ENCODE assay signal across 31 mouse cellular contexts in the genomic region with DNA sequence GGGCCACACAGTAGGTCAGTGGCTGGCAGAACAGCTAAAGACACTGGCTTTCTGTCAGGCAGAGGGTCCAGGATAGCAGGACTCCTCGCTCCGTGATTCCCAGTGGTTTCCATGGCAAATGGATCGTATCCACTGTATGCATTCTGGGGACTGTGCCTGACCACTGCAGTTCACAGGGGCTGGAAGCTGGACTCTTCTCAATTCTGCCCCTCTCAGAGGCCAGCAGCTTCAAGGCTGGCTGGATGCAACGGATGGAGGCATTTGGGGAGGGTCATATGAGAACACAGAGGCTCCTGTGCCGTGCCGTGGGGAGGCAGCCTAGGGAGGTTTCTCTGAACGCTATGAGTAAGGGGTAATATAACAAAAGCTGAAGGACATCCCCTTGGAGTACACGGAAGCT. TPM values are rescaled to one million over a fixed set of nuclear protein-coding genes. Genes with fewer than 3 reads are reported as not detected.
DNase-seq lines count a peak whose midpoint lies in the region; ATAC-seq and TF ChIP-seq lines count a peak whose summit lies in the region.
"Had no signal": no experiment of that assay in that cellular context is flagged by ENCODE, and none has a peak within 500 bp of the region (broad histone marks: within the 10 kb centered on the region; RNA-seq: fewer than 3 reads in every experiment).

No protein-coding gene starts in this region.

- H3K9me3 ChIP-seq in hindbrain, embryonic 10.5 days: no peaks in the 10 kb centered on the region
- no peaks in the 10 kb centered on the region for H3K9me3 ChIP-seq in hindbrain, embryonic 14.5 days (ENCODE audit: control insufficient read depth, low read length)
- H3K9me3 ChIP-seq in kidney, postnatal 0 days (replicated peaks; ENCODE audit: low read length): no peaks in the 10 kb centered on the region
- H3K9me3 ChIP-seq in hindbrain, embryonic 16.5 days (ENCODE audit: control insufficient read depth, low read length): no peaks in the 10 kb centered on the region
- no peaks in the 10 kb centered on the region for H3K9me3 ChIP-seq in neural tube, embryonic 14.5 days (ENCODE audit: control insufficient read depth, low read length)
- H3K9me3 ChIP-seq: embryonic facial prominence, embryonic 12.5 days; forebrain, embryonic 13.5 days; G1E; limb, embryonic 10.5 days; liver, embryonic 15.5 days; lung, embryonic 15.5 days; megakaryocyte, embryonic 14.5 days; neural tube, embryonic 12.5 days had no signal

- no peak for DNase-seq in hindbrain, embryonic 10.5 days (ENCODE audit: low spot score)
- no peak for DNase-seq in hindbrain, embryonic 14.5 days (ENCODE audit: low spot score)
- peak; percentile 65 for DNase-seq in kidney, postnatal 0 days (ENCODE audit: low spot score)
- DNase-seq in kidney, postnatal 14 days: no peak
- DNase-seq in left cerebral cortex, postnatal 14 days (ENCODE audit: low spot score in 2 of 2): no peak
- DNase-seq: B cell, adult 2 months; cerebellum, adult 11-12 months; cerebellum, postnatal 10 days; gastrocnemius, postnatal 25 days; heart, adult 2 months; liver; lung, postnatal 36 days; right cerebral cortex, adult 18-20 months; right cerebral cortex, postnatal 4 days; thymus, postnatal 14 days had no signal

- H3K4me3 ChIP-seq in hindbrain, embryonic 10.5 days: no peak overlapping the region
- H3K4me3 ChIP-seq in hindbrain, embryonic 14.5 days (replicated peaks; ENCODE audit: low read length): no peak overlapping the region
- H3K4me3 ChIP-seq in kidney, postnatal 0 days (replicated peaks; ENCODE audit: low read depth, low read length): no peak overlapping the region
- no peak overlapping the region for H3K4me3 ChIP-seq in hindbrain, embryonic 16.5 days (ENCODE audit: low read length)
- no peak overlapping the region for H3K4me3 ChIP-seq in neural tube, embryonic 14.5 days (ENCODE audit: low read depth, low read length)
- H3K4me3 ChIP-seq: embryonic facial prominence, embryonic 12.5 days; forebrain, embryonic 13.5 days; heart, adult 2 months; left cerebral cortex, adult 2 months; limb, embryonic 10.5 days; liver, embryonic 15.5 days; lung, embryonic 15.5 days; neural tube, embryonic 12.5 days had no signal

- peaks cover 63% of the 10 kb centered on the region for H3K4me1 ChIP-seq in hindbrain, embryonic 10.5 days (replicated peaks)
- peaks cover 6% of the 10 kb centered on the region; the same call in 1 of the 2 replicates for H3K4me1 ChIP-seq in hindbrain, embryonic 14.5 days (replicated peaks; ENCODE audit: control insufficient read depth, insufficient read depth, low read length)
- H3K4me1 ChIP-seq in kidney, postnatal 0 days (replicated peaks; ENCODE audit: insufficient read depth, low read length): no peaks in the 10 kb centered on the region
- peaks cover 11% of the 10 kb centered on the region for H3K4me1 ChIP-seq in hindbrain, embryonic 16.5 days (ENCODE audit: control insufficient read depth, insufficient read depth, low read depth, low read length)
- H3K4me1 ChIP-seq in neural tube, embryonic 14.5 days (ENCODE audit: control insufficient read depth, insufficient read depth, low read length): no peaks in the 10 kb centered on the region
- H3K4me1 ChIP-seq: embryonic facial prominence, embryonic 12.5 days; lung, embryonic 15.5 days had no signal

- ATAC-seq in hindbrain, embryonic 14.5 days (ENCODE audit: low FRiP score): no peak; the same call in 1 of the 2 replicates
- ATAC-seq in kidney, postnatal 0 days (replicated peaks; ENCODE audit: low FRiP score, low read depth): no peak; the same call in 1 of the 2 replicates
- ATAC-seq in hindbrain, embryonic 16.5 days: peak; percentile 58; the same call in 1 of the 2 replicates
- peak; percentile 50; the same call in 1 of the 2 replicates for ATAC-seq in neural tube, embryonic 14.5 days (ENCODE audit: low read depth)
- ATAC-seq: forebrain, embryonic 13.5 days; inflammation-experienced regulatory T-cells, adult 6 months; Patski had no signal

- TF ChIP-seq CTCF in kidney, postnatal 0 days (IDR thresholded peaks at IDR 0.05; ENCODE audit: low read depth): no peak

- H3K27ac ChIP-seq in hindbrain, embryonic 10.5 days: 0 out of 2 replicates have a peak overlapping the region, but pooled peaks have one; percentile 60
- no peak overlapping the region for H3K27ac ChIP-seq in hindbrain, embryonic 14.5 days
- peak overlapping the region; percentile 64; the same call in 1 of the 2 replicates for H3K27ac ChIP-seq in kidney, postnatal 0 days
- H3K27ac ChIP-seq in hindbrain, embryonic 16.5 days (ENCODE audit: low read depth, low read length): no peak overlapping the region; the same call in 1 of the 2 replicates
- no peak overlapping the region for H3K27ac ChIP-seq in neural tube, embryonic 14.5 days (ENCODE audit: low read depth, low read length)
- H3K27ac ChIP-seq: embryonic facial prominence, embryonic 12.5 days; forebrain, embryonic 13.5 days; heart, adult 2 months; left cerebral cortex, adult 2 months; limb, embryonic 10.5 days; liver, embryonic 15.5 days; lung, embryonic 15.5 days; neural tube, embryonic 12.5 days had no signal

- intact Hi-C loops in left cerebral cortex, postnatal 14 days (cut with DNase I): no loop called here

- H3K27me3 ChIP-seq in hindbrain, embryonic 10.5 days (ENCODE audit: insufficient read depth, poor library complexity, severe bottlenecking): peaks cover 19% of the 10 kb centered on the region
- no peaks in the 10 kb centered on the region for H3K27me3 ChIP-seq in hindbrain, embryonic 14.5 days (ENCODE audit: control insufficient read depth, insufficient read depth, low read length)
- H3K27me3 ChIP-seq in kidney, postnatal 0 days (ENCODE audit: insufficient read depth, low read length): no peaks in the 10 kb centered on the region
- H3K27me3 ChIP-seq in hindbrain, embryonic 16.5 days (replicated peaks; ENCODE audit: control insufficient read depth, insufficient read depth, low read length): no peaks in the 10 kb centered on the region
- no peaks in the 10 kb centered on the region for H3K27me3 ChIP-seq in neural tube, embryonic 14.5 days (ENCODE audit: control insufficient read depth, insufficient read depth, low read length)
- H3K27me3 ChIP-seq: embryonic facial prominence, embryonic 12.5 days; liver, embryonic 15.5 days; lung, embryonic 15.5 days; neural tube, embryonic 12.5 days; Patski had no signal

- no peak overlapping the region for H3K4me2 ChIP-seq in hindbrain, embryonic 14.5 days (replicated peaks)
- H3K4me2 ChIP-seq in kidney, postnatal 0 days (ENCODE audit: low read length): no peak overlapping the region
- H3K4me2 ChIP-seq in hindbrain, embryonic 16.5 days (ENCODE audit: low read length): no peak overlapping the region
- no peak overlapping the region for H3K4me2 ChIP-seq in neural tube, embryonic 14.5 days (ENCODE audit: low read depth, low read length)
- H3K4me2 ChIP-seq: embryonic facial prominence, embryonic 12.5 days; forebrain, embryonic 13.5 days; liver, embryonic 15.5 days; lung, embryonic 15.5 days; neural tube, embryonic 12.5 days had no signal

- H3K36me3 ChIP-seq in hindbrain, embryonic 10.5 days: peaks cover 2% of the 10 kb centered on the region; the same call in 1 of the 2 replicates
- no peaks in the 10 kb centered on the region for H3K36me3 ChIP-seq in hindbrain, embryonic 14.5 days (replicated peaks; ENCODE audit: control insufficient read depth, insufficient read depth)
- no peaks in the 10 kb centered on the region for H3K36me3 ChIP-seq in kidney, postnatal 0 days (ENCODE audit: insufficient read depth, low read length)
- 0 out of 2 replicates have a peak, but pooled peaks cover 3% of the 10 kb centered on the region for H3K36me3 ChIP-seq in hindbrain, embryonic 16.5 days (ENCODE audit: control insufficient read depth, insufficient read depth, low read length)
- H3K36me3 ChIP-seq in neural tube, embryonic 14.5 days (ENCODE audit: control insufficient read depth, insufficient read depth, low read length): no peaks in the 10 kb centered on the region
- H3K36me3 ChIP-seq: embryonic facial prominence, embryonic 12.5 days; G1E; limb, embryonic 10.5 days; lung, embryonic 15.5 days; neural tube, embryonic 12.5 days had no signal

- H3K9ac ChIP-seq in hindbrain, embryonic 14.5 days: no peak overlapping the region
- H3K9ac ChIP-seq in kidney, postnatal 0 days (ENCODE audit: low read depth, low read length): no peak overlapping the region
- no peak overlapping the region for H3K9ac ChIP-seq in hindbrain, embryonic 16.5 days (ENCODE audit: low read depth, low read length)
- no peak overlapping the region for H3K9ac ChIP-seq in neural tube, embryonic 14.5 days (replicated peaks; ENCODE audit: low read depth, low read length)
- H3K9ac ChIP-seq: embryonic facial prominence, embryonic 12.5 days; forebrain, embryonic 13.5 days; liver, embryonic 15.5 days; lung, embryonic 15.5 days; neural tube, embryonic 12.5 days had no signal

- WGBS in hindbrain, embryonic 10.5 days: 36% methylated on average over 8 of the region's 8 CpGs
- WGBS in hindbrain, embryonic 14.5 days: 29% methylated on average over 8 of the region's 8 CpGs
- whole genome bisulfite sequencing in kidney, postnatal 0 days: 26% methylated on average over 8 of the region's 8 CpGs
- 42% methylated on average over 8 of the region's 8 CpGs for WGBS in hindbrain, embryonic 16.5 days
- WGBS in neural tube, embryonic 14.5 days: 32% methylated on average over 8 of the region's 8 CpGs

RNA-seq across cellular contexts. Expression of a gene that starts 3.1 kb away (rescaled TPM):
- polyA plus RNA-seq in hindbrain, embryonic 10.5 days (2016; fragmentation: Nextera tagmentation; extraction: Ambion mirVana): 0.07 and 0.13 TPM in 2 replicates
- 0.31 and 0.32 TPM in 2 replicates for polyA plus RNA-seq in hindbrain, embryonic 14.5 days (2014; fragmentation: Nextera tagmentation; extraction: Ambion mirVana)
- polyA plus RNA-seq in kidney, postnatal 0 days (2015; fragmentation: Nextera tagmentation; extraction: Ambion mirVana): 0.38 and 0.50 TPM in 2 replicates
- polyA plus RNA-seq in hindbrain, embryonic 16.5 days (2015; fragmentation: Nextera tagmentation; extraction: Ambion mirVana): 0.34 and 0.37 TPM in 2 replicates
- polyA plus RNA-seq in neural tube, embryonic 14.5 days (2014; fragmentation: Nextera tagmentation; extraction: Ambion mirVana): 0.32 and 0.40 TPM in 2 replicates
- total RNA-seq in left cerebral cortex, postnatal 14 days (2021): under 1 TPM; 0.66 to 0.79 TPM
- polyA plus RNA-seq: G1E; inflammation-experienced regulatory T-cells, adult 6 months had no signal

RNA-seq across cellular contexts. Expression of a gene that starts 22.9 kb away (rescaled TPM):
- polyA plus RNA-seq in hindbrain, embryonic 10.5 days (2016; fragmentation: Nextera tagmentation; extraction: Ambion mirVana): 17.3 and 21.2 TPM in 2 replicates
- polyA plus RNA-seq in hindbrain, embryonic 14.5 days (2014; fragmentation: Nextera tagmentation; extraction: Ambion mirVana): 20.0 and 24.3 TPM in 2 replicates
- 7.6 and 8.7 TPM in 2 replicates for polyA plus RNA-seq in kidney, postnatal 0 days (2015; fragmentation: Nextera tagmentation; extraction: Ambion mirVana)
- 13.9 and 22.8 TPM in 2 replicates for polyA plus RNA-seq in hindbrain, embryonic 16.5 days (2015; fragmentation: Nextera tagmentation; extraction: Ambion mirVana)
- 22.1 and 24.2 TPM in 2 replicates for polyA plus RNA-seq in neural tube, embryonic 14.5 days (2014; fragmentation: Nextera tagmentation; extraction: Ambion mirVana)
- 10 to 100 TPM; 12.4 to 13.7 TPM for total RNA-seq in left cerebral cortex, postnatal 14 days (2021)

RNA-seq across cellular contexts. Expression of a gene that starts 35.8 kb away (rescaled TPM):
- 5.6 and 9.9 TPM in 2 replicates for polyA plus RNA-seq in hindbrain, embryonic 10.5 days (2016; fragmentation: Nextera tagmentation; extraction: Ambion mirVana)
- 16.7 and 18.0 TPM in 2 replicates for polyA plus RNA-seq in hindbrain, embryonic 14.5 days (2014; fragmentation: Nextera tagmentation; extraction: Ambion mirVana)
- 12.9 and 13.0 TPM in 2 replicates for polyA plus RNA-seq in kidney, postnatal 0 days (2015; fragmentation: Nextera tagmentation; extraction: Ambion mirVana)
- polyA plus RNA-seq in hindbrain, embryonic 16.5 days (2015; fragmentation: Nextera tagmentation; extraction: Ambion mirVana): 27.3 and 31.4 TPM in 2 replicates
- 13.7 and 17.0 TPM in 2 replicates for polyA plus RNA-seq in neural tube, embryonic 14.5 days (2014; fragmentation: Nextera tagmentation; extraction: Ambion mirVana)
- 10 to 100 TPM; 37.3 to 41.4 TPM for total RNA-seq in left cerebral cortex, postnatal 14 days (2021)

RNA-seq across cellular contexts. Expression of a gene that starts 57.0 kb away (rescaled TPM):
- 0.10 TPM in 1 of 2 replicates, not detected in the other for polyA plus RNA-seq in hindbrain, embryonic 10.5 days (2016; fragmentation: Nextera tagmentation; extraction: Ambion mirVana)
- polyA plus RNA-seq in hindbrain, embryonic 14.5 days (2014; fragmentation: Nextera tagmentation; extraction: Ambion mirVana): 0.25 and 0.31 TPM in 2 replicates
- 0.13 and 0.20 TPM in 2 replicates for polyA plus RNA-seq in kidney, postnatal 0 days (2015; fragmentation: Nextera tagmentation; extraction: Ambion mirVana)
- 0.55 and 0.78 TPM in 2 replicates for polyA plus RNA-seq in hindbrain, embryonic 16.5 days (2015; fragmentation: Nextera tagmentation; extraction: Ambion mirVana)
- 0.40 and 0.63 TPM in 2 replicates for polyA plus RNA-seq in neural tube, embryonic 14.5 days (2014; fragmentation: Nextera tagmentation; extraction: Ambion mirVana)
- under 1 TPM in 1 of 2 experiments, not detected in 1; 0.19 TPM for total RNA-seq in left cerebral cortex, postnatal 14 days (2021)
- total RNA-seq: CH12.LX; gastrocnemius, postnatal 25 days; heart, adult 2 months; heart, postnatal 25 days had no signal
- polyA plus RNA-seq: embryonic facial prominence, embryonic 12.5 days; kidney, adult 2 months; limb, embryonic 10.5 days; liver, embryonic 15.5 days had no signal

Comparison
In these comparisons a context has a peak if more than half of its experiments do, and no peak if none do; other contexts are left out.
1. H3K27ac ChIP-seq: peak in hindbrain, embryonic 10.5 days (single experiment) and kidney, postnatal 0 days (single experiment); none in hindbrain, embryonic 14.5 days (single experiment), hindbrain, embryonic 16.5 days (single experiment) and neural tube, embryonic 14.5 days (single experiment).
2. ATAC-seq: peak in hindbrain, embryonic 16.5 days (single experiment) and neural tube, embryonic 14.5 days (single experiment); none in hindbrain, embryonic 14.5 days (single experiment) and kidney, postnatal 0 days (single experiment).